Mouse (Mus musculus) lung, embryonic 16.5 days (tissue): ENCODE data around the gene Pan2. TPM values are rescaled to one million over a fixed set of nuclear protein-coding genes. Genes with fewer than 3 reads are reported as not detected.
"Not testable (repeated sequence)": the region's sequence is repeated elsewhere in the genome, so short reads cannot be mapped to it uniquely, and the experiment has no call there.

ENCODE experiments used
- ATAC-seq: fragments of 200-750 bp; cut with Nextera tagmentation; 2 replicates; pipeline ENCODE4 v1.8.0; 2017; ENCODE audit warnings: low read depth, mild to moderate bottlenecking, moderate library complexity
- H3K27ac ChIP-seq: fragments of 300-500 bp; sonication (generic); 2 replicates; pipeline ENCODE4 v1.5.1; 2014; ENCODE audit warnings: mild to moderate bottlenecking, control low read depth, low read length
- H3K27me3 ChIP-seq: fragments of 300-500 bp; sonication (generic); 2 replicates; pipeline ENCODE4 v1.6.1; 2014; ENCODE audit warnings: low read depth, low read length, mixed read lengths; ENCODE audit not compliant: control insufficient read depth, insufficient read depth
- H3K36me3 ChIP-seq: fragments of 300-500 bp; sonication (generic); 2 replicates; pipeline ENCODE4 v1.6.1; 2014; ENCODE audit warnings: low read length; ENCODE audit not compliant: control insufficient read depth, insufficient read depth
- H3K4me1 ChIP-seq: fragments of 300-500 bp; sonication (generic); replicated peaks from 2 replicates; pipeline ENCODE4 v1.6.1; 2014; ENCODE audit warnings: low read length, mixed read lengths; ENCODE audit not compliant: control insufficient read depth, insufficient read depth
- H3K4me2 ChIP-seq: fragments of 300-500 bp; sonication (generic); 2 replicates; pipeline ENCODE4 v1.6.1; 2014; ENCODE audit warnings: low read depth, low read length, control low read depth
- H3K4me3 ChIP-seq: fragments of 300-500 bp; sonication (generic); 2 replicates; pipeline ENCODE4 v1.5.1; 2014; ENCODE audit warnings: mild to moderate bottlenecking, low read length, control low read depth
- H3K9ac ChIP-seq: fragments of 300-500 bp; sonication (generic); 2 replicates; pipeline ENCODE4 v1.6.1; 2014; ENCODE audit warnings: low read length, control low read depth
- H3K9me3 ChIP-seq: fragments of 300-500 bp; sonication (generic); 2 replicates; pipeline ENCODE4 v1.6.1; 2016; ENCODE audit warnings: low read length; ENCODE audit not compliant: control insufficient read depth
- WGBS: fragments of 180-500 bp; shearing (Covaris S2); extraction: QIAGEN DNeasy Blood & Tissue Kit; methylation state at CpG from one replicate; pipeline ENCODE4 v1.1.7; 2014; 5-methylcytosine and 5-hydroxymethylcytosine counted together
- polyA plus RNA-seq: library from polyadenylated mRNA; unstranded; fragments of >200 nt; fragmentation: Nextera tagmentation; extraction: Ambion mirVana; gene quantifications from 2 replicates; pipeline ENCODE4 v1.2.1, GENCODE M21; 2015

The Pan2 gene
- polyA plus RNA-seq = 38.7 and 39.8 TPM in 2 replicates

DNA sequence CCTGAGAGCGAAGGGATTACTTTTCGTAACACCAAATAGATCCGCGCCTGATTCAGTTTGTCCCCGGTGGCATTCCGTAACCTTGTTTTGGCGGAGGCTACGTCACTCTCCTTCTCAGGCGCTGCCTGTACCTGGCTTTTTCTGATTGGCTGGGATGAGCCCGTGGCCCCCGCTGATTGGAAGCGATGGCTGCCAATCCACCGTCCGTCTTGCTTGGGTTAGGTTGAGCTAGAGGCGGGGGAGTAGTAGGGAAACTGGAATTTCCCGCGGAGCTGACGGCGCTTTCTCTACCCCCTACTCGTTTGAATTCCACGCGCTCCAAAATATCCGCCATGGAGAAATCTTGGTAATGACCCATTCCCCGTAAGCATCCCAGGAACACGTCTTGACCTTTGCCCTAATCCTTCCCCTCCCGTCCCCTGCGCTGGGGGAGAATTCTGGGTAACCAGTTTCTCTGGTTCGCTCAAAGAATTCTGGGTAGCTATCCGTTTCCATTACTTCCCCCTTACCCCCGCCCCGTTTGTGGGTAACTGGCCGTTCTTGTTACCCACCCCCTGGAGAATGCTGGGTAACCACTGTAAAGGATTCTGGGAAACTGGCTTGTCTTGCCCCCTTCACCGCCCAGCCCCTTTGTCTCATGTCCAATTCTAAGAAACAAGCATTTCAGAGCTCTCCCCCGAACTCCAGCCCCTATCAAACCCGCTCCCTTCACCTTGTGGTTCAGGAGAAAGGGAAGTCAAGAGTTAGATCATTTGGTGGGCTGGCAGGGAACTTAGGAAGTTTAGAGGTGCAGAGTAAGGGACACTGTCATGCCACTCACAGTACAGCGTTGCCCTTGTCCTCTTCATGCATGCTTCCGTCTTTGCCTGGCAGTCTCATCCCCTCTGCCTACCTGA is at the start of gene Pan2:
Gene Pan2 (plus strand): TSS at position 210 of the 896 bp plus-strand sequence.
- WGBS = under 1% methylated on average over 37 of the region's 37 CpGs
- ATAC-seq = peak; percentile 99
- no peaks in the 10 kb centered on the region for H3K9me3 ChIP-seq

DNA sequence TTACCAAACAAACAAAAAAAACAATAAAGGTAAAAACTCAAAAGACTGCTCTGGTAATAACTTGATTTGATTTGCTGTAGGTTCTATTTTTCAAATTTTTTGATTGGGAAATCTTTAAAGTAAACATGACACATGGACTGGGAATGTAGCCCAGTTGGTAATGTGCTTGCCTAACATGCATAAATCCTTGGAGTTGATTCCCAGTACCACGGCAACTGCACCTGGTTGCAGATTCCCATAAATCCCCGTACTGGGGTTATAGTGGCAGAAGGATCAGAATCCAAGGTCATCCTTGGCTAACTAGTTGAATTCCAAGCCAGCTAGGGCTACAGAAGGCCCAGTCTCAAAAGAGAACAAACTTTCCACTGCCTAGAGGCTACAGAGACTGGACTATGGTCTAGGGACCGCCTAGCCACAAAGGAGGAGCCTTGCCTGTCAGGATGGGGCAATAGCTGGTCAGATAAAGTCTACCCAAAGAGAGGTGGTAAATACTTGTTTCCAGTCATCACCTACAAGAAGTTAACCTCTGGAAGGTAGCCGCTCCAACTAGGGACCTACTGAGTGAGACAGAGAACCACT is 49.4 kb upstream of the Pan2 start, which contains the start of gene Apon:
Gene Apon (plus strand): TSS at position 420 of the 579 bp plus-strand sequence.
- Histone ChIP-seq H3K36me3 (peaks cover 27% of the 10 kb centered on the region), H3K27me3 (no peaks in the 10 kb centered on the region), H3K4me1 (no peaks in the 10 kb centered on the region), H3K9ac (no peak within 1 kb of the TSS), H3K4me2 (no peak within 1 kb of the TSS), H3K9me3 (no peaks in the 10 kb centered on the region), H3K27ac (no peak within 1 kb of the TSS), H3K4me3 (no peak within 1 kb of the TSS)
- WGBS = 70% methylated on average over 4 of the region's 4 CpGs
- ATAC-seq = no peak

More for the DNA sequence above, at the start of gene Pan2:
- peak within 1 kb of the TSS; percentile 97 for H3K27ac ChIP-seq
- peaks cover 10% of the 10 kb centered on the region for H3K4me1 ChIP-seq
- H3K27me3 ChIP-seq = no peaks in the 10 kb centered on the region
- H3K4me3 ChIP-seq = peak within 1 kb of the TSS; percentile 67
- H3K9ac ChIP-seq = peak within 1 kb of the TSS; percentile 88
- peak within 1 kb of the TSS; percentile 75 for H3K4me2 ChIP-seq
- H3K36me3 ChIP-seq = 0 out of 2 replicates have a peak, but pooled peaks cover 3% of the 10 kb centered on the region

DNA sequence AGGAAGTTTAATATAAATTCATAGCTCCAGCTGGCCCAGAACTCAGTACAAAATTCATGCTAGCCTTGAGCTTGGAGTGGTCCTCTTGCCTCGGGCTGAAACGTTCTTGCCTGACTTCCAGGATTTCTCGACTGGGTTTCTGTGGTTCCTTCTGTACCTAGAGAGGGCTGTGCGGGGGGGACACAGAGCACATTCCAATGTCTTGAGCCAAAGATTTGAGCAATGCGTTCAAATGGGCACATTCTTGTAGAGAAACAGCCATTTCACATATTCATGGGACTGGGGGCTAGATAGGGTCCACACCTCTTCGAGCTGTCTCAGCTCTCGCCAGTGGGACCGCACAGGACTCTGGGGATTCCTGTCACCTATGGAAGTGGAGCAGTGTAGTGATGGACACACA is 47.2 kb upstream of the Pan2 start:
- no peaks in the 10 kb centered on the region for H3K9me3 ChIP-seq
- H3K4me1 ChIP-seq = no peaks in the 10 kb centered on the region
- peaks cover 11% of the 10 kb centered on the region for H3K36me3 ChIP-seq
- no peak for ATAC-seq
- no peak overlapping the region for H3K9ac ChIP-seq
- WGBS = 75% methylated on average over 8 of the region's 8 CpGs
- H3K27me3 ChIP-seq = no peaks in the 10 kb centered on the region
- no peak overlapping the region for H3K27ac ChIP-seq
- no peak overlapping the region for H3K4me2 ChIP-seq
- H3K4me3 ChIP-seq = no peak overlapping the region

DNA sequence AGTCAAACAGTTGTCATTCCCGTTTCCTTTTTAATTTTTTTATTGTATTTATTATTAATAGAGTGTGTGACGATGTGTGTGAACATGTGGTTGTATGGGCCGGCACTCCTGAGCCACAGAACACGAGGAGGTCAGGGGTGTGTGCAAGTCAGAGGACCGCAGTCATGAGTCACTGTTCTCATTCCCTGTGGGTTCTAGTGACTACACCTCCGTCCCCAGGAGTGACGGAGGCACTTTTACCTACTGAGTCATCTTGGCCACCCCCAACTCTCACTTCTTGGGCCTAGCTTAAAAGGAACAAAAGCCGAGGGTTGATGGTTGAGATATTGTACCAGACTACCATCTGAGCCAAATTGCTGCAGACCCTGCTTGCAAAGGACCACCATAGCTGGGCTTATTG is 46.8 kb upstream of the Pan2 start:
- Histone ChIP-seq H3K36me3 (peaks cover 7% of the 10 kb centered on the region), H3K4me1 (no peaks in the 10 kb centered on the region), H3K4me2 (no peak overlapping the region), H3K9ac (no peak overlapping the region), H3K9me3 (no peaks in the 10 kb centered on the region), H3K27me3 (no peaks in the 10 kb centered on the region), H3K4me3 (no peak overlapping the region), H3K27ac (no peak overlapping the region)
- 76% methylated on average over 8 of the region's 8 CpGs for WGBS
- no peak for ATAC-seq

DNA sequence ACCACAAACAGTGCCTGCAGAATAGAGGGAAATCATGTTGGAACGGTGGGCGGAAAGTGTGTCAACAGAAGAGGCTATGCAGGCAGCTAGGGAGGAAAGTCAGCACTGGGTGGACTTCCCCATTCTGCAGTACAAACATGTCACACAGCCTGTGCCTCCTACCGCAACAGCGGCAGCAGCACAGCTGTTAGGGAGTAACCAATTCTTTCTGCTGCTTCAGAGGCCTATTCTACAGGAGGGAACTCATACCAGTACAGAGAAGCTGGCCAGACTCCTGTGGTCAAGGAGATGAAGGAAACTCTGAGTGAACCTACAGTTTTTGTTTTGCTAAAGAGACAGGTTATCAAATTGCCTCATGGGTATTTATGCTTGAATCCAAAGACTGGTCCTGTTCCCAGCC is 44.2 kb upstream of the Pan2 start:
- Histone ChIP-seq H3K27ac (no peak overlapping the region), H3K4me2 (no peak overlapping the region), H3K36me3 (no peaks in the 10 kb centered on the region), H3K9me3 (no peaks in the 10 kb centered on the region), H3K9ac (no peak overlapping the region), H3K27me3 (no peaks in the 10 kb centered on the region), H3K4me1 (no peaks in the 10 kb centered on the region), H3K4me3 (no peak overlapping the region)
- no peak for ATAC-seq
- WGBS = 64% methylated on average over 4 of the region's 4 CpGs

DNA sequence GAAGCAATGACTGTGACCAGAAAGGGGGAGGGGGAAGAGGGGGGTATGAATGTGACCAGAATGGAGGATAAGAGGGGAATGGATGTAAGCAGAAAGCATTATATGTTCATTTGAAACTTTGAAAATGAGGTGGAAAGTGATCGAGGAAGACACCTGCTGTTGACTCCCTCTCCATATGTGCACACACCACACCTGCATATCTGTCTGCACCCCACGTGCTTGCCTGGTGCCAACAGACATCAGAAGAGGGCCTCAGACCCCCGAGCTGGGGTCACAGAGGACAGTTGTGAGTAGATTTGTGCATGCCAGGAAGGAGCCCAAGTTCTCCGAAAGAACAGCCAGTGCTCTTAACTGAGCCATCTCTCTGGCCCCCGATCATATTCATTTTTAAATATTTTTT is 43.2 kb upstream of the Pan2 start:
- 73% methylated on average over 5 of the region's 5 CpGs for WGBS
- Histone ChIP-seq H3K4me3 (no peak overlapping the region), H3K36me3 (no peaks in the 10 kb centered on the region), H3K4me1 (no peaks in the 10 kb centered on the region), H3K9me3 (no peaks in the 10 kb centered on the region), H3K27me3 (no peaks in the 10 kb centered on the region), H3K9ac (no peak overlapping the region), H3K27ac (no peak overlapping the region), H3K4me2 (no peak overlapping the region)
- no peak for ATAC-seq

DNA sequence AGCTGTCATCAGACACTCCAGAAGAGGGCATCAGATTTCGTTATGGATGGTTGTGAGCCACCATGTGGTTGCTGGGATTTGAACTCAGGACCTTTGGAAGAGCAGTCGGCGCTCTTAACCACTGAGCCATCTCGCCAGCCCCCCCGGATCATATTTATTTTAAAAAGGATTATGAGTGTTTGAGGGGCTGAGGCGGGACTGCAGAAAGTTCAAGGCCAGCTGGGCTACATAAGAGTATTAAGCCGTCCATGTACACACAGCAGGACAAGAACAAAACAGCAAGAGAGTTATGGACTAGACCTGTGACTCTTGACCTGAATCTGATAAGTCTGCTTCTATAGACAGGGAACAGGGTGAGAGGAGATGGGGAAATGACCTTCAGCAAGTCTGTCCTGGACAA is 42.8 kb upstream of the Pan2 start:
- H3K4me3 ChIP-seq, H3K9me3 ChIP-seq, H3K27me3 ChIP-seq, H3K27ac ChIP-seq, H3K4me2 ChIP-seq, H3K36me3 ChIP-seq, H3K4me1 ChIP-seq, ATAC-seq, H3K9ac ChIP-seq: not testable (repeated sequence)
- WGBS = 70% methylated on average over 7 of the region's 7 CpGs

DNA sequence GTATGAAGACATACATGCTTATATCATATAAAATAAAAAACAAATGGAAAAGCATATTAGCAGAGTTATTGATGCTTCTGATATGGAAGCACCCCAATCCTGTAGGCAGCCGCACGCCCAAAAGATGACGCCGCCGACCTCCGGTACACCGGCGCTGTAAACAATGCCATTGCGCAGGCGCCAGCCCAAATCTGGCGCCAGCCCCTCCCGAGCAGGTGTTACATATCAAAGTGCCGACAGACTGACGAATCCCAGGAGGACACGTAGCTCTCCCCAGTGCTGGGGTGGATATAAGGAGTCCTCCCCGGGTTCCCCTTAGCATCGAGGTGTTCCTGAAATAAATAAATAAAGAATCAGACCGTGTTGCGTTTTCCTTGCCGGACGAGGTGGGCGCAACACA is 40.8 kb upstream of the Pan2 start:
- Histone ChIP-seq H3K9me3 (no peaks in the 10 kb centered on the region), H3K4me2 (no peak overlapping the region)
- WGBS = 64% methylated on average over 22 of the region's 22 CpGs

DNA sequence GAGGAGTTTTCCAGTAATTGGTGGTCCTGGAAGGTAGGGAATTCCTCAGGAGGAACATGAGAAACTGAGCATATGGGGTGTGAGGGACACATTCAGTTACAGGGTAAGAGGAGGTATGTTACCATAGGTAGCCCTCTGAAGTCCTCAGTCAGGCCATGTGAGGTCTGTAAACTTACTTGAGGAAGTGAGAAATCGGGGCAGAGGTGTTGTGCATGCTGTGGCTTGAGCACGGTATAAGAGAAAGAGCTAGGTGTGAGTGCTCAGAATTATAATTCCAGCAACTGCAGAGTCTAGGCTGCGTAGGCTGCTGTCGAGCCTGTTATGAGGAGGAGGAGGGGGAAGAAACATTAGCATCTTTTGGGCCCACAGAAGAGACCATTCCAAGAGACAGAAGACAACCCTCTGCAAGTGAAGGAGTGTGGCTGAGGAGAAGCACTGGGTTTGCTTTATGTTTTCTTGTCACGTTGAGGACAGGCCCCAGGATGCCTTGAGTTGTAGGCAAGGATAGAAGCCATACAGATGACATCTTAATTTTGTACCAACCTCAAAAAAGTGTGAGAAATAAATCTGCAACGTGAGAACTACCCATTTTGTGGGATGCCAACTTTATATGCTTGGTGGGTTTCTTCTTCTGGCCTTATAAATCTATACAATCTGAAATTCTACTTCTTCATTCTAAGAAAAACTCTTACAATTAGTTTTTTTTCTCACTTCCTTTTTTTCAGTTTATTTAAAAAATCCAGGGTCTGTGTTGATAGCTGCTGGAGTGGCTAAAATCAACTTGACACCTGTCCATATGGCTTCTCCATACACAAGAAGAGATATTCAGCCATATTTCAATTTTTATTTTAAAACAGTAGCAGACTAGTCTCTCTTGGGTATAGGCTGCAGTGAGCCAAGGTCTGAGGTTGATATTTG is 39.5 kb upstream of the Pan2 start:
- Histone ChIP-seq H3K9ac (no peak overlapping the region), H3K4me2 (no peak overlapping the region), H3K36me3 (no peaks in the 10 kb centered on the region), H3K4me3 (no peak overlapping the region), H3K27ac (no peak overlapping the region), H3K4me1 (no peaks in the 10 kb centered on the region), H3K27me3 (no peaks in the 10 kb centered on the region), H3K9me3 (no peaks in the 10 kb centered on the region)
- no peak for ATAC-seq
- 63% methylated on average over 6 of the region's 6 CpGs for WGBS

More for the DNA sequence above, 40.8 kb upstream of the Pan2 start:
- ATAC-seq = no peak
- H3K36me3 ChIP-seq = no peaks in the 10 kb centered on the region
- no peak overlapping the region for H3K27ac ChIP-seq
- no peak overlapping the region for H3K9ac ChIP-seq
- no peak overlapping the region for H3K4me3 ChIP-seq
- H3K4me1 ChIP-seq = no peaks in the 10 kb centered on the region
- no peaks in the 10 kb centered on the region for H3K27me3 ChIP-seq
